Mouse (Mus musculus): ENCODE measurements around the gene Pank3. TPM values are rescaled to one million over a fixed set of nuclear protein-coding genes. Genes with fewer than 3 reads are reported as not detected.

Pank3 gene
- total and polyA plus RNA-seq, 3 experiments: 18.2 to 40.2 (median 22.5) TPM

GRCm38 (mm10) chr11:35750578-35750977, 18.7 kb upstream of the Pank3 start:
- Histone ChIP-seq H3K27me3 (replicated peaks) (no peaks in the 10 kb centered on the region), H3K9ac (ENCODE audit: insufficient read depth, low read depth) (no peak overlapping the region), H3K4me2 (ENCODE audit: insufficient read depth, low read depth, poor library complexity, severe bottlenecking) (no peak overlapping the region), H3K79me2 (replicated peaks; ENCODE audit: control insufficient read depth, extremely low read depth, insufficient read depth, poor library complexity, severe bottlenecking) (no peaks in the 10 kb centered on the region), H3K4me3 (replicated peaks in 1 of 3; ENCODE audit: low read depth in 2 of 3, low read length in 2 of 3, poor library complexity in 1 of 3) (no peak overlapping the region), H3K9me3 (replicated peaks; ENCODE audit: low read length) (no peaks in the 10 kb centered on the region), H3K36me3 (replicated peaks in 1 of 2; ENCODE audit: control insufficient read depth in 1 of 2, insufficient read depth in 1 of 2, low read length in 1 of 2) (no peaks in the 10 kb centered on the region), H3K27ac (ENCODE audit: insufficient read depth, low read depth) (no peak overlapping the region), H3K4me1 (ENCODE audit: control insufficient read depth in 1 of 2, insufficient read depth in 2 of 2) (0 out of 4 replicates have a peak, but pooled peaks cover 2 to 3% of the 10 kb centered on the region in 2 experiments)
- TF ChIP-seq IRF4 (IDR thresholded peaks at IDR 0.05; ENCODE audit: low read depth, low read length): no peak
- TF ChIP-seq KAT2A (IDR thresholded peaks at IDR 0.05; ENCODE audit: insufficient replicate concordance, low read length): no peak
- no peak for TF ChIP-seq ZKSCAN1 (IDR thresholded peaks at IDR 0.05; ENCODE audit: borderline replicate concordance, low read depth, low read length)
- no peak for TF ChIP-seq PAX5 (IDR thresholded peaks at IDR 0.05; ENCODE audit: low read length)
- no peak for TF ChIP-seq MAZ (IDR thresholded peaks at IDR 0.05; ENCODE audit: low read depth, low read length)
- TF ChIP-seq ZMIZ1 (IDR thresholded peaks at IDR 0.05; ENCODE audit: low read depth, low read length): no peak
- TF ChIP-seq ZC3H11A (IDR thresholded peaks at IDR 0.05; ENCODE audit: low read depth, low read length): no peak
- no peak for TF ChIP-seq CHD1 (IDR thresholded peaks at IDR 0.05; ENCODE audit: low read depth, low read length)
- TF ChIP-seq HCFC1 (IDR thresholded peaks at IDR 0.05; ENCODE audit: low read depth, low read length): no peak
- DNase-seq (ENCODE audit: extremely low read depth): no peak
- dilution Hi-C loops (cut with MboI; ENCODE audit: extremely low pct_ligation_motif_present, extremely low pct_unique_long_range_greater_than_20kb, low sequenced_read_pairs) (no loop called here), in situ Hi-C loops (cut with MboI; ENCODE audit: low pct_ligation_motif_present, low pct_unique_long_range_greater_than_20kb, low sequenced_read_pairs) (no loop called here)

DNA sequence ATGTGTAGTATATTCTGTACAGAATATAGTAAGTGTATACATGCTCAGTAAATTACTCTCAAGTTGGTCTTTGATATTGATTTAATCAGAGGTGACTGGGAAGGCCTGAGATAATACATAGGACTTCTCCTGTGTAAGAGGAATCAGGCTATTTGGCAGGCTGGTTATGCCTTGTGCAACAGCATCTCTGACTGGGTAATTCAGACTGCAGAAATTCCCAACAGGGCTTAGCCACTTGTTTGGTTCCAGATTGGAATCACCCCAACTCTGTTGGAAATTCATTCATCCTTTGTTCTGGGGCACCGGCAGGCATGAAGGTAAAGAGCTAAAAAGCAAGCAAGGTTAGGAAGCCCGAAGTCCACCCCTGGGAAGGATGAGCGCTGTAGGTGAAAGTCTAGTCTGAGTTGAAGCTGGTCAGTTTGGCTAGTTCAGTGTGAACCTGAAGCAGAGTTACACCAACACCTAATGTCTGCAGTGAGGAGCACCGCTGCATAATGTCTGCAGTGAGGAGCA, 14.3 kb upstream of the Pank3 start:
- dilution Hi-C loops (cut with MboI; ENCODE audit: extremely low pct_ligation_motif_present, extremely low pct_unique_long_range_greater_than_20kb, low sequenced_read_pairs) (no loop called here), in situ Hi-C loops (cut with MboI; ENCODE audit: low pct_ligation_motif_present, low pct_unique_long_range_greater_than_20kb, low sequenced_read_pairs) (no loop called here)
- H3K4me1 ChIP-seq (ENCODE audit: control insufficient read depth in 1 of 2, insufficient read depth in 2 of 2): no peaks in the 10 kb centered on the region
- no peak overlapping the region for H3K4me3 ChIP-seq (replicated peaks in 1 of 3; ENCODE audit: low read depth in 2 of 3, low read length in 2 of 3, poor library complexity in 1 of 3)
- H3K79me2 ChIP-seq (replicated peaks; ENCODE audit: control insufficient read depth, extremely low read depth, insufficient read depth, poor library complexity, severe bottlenecking): no peaks in the 10 kb centered on the region
- H3K9me3 ChIP-seq (replicated peaks; ENCODE audit: low read length): no peaks in the 10 kb centered on the region
- H3K27me3 ChIP-seq (replicated peaks): no peaks in the 10 kb centered on the region
- no peaks in the 10 kb centered on the region for H3K36me3 ChIP-seq (replicated peaks in 1 of 2; ENCODE audit: control insufficient read depth in 1 of 2, insufficient read depth in 1 of 2, low read length in 1 of 2)
- no peak overlapping the region for H3K9ac ChIP-seq (ENCODE audit: insufficient read depth, low read depth)
- no peak overlapping the region for H3K4me2 ChIP-seq (ENCODE audit: insufficient read depth, low read depth, poor library complexity, severe bottlenecking)
- no peak for TF ChIP-seq E2F4 (IDR thresholded peaks at IDR 0.05; ENCODE audit: insufficient replicate concordance, low read depth, low read length)
- no peak for TF ChIP-seq USF1 (IDR thresholded peaks at IDR 0.05; ENCODE audit: low read depth, low read length)
- TF ChIP-seq MXI1 (IDR thresholded peaks at IDR 0.05; ENCODE audit: low read depth, low read length): no peak
- TF ChIP-seq JUN (IDR thresholded peaks at IDR 0.05; ENCODE audit: insufficient read depth, low read depth, low read length): no peak
- TF ChIP-seq NRF1 (IDR thresholded peaks at IDR 0.05; ENCODE audit: low read depth, low read length): no peak
- TF ChIP-seq MAZ (IDR thresholded peaks at IDR 0.05; ENCODE audit: low read depth, low read length): no peak
- TF ChIP-seq SIN3A (IDR thresholded peaks at IDR 0.05; ENCODE audit: low read length): no peak
- no peak for TF ChIP-seq RCOR1 (conservative IDR thresholded peaks at IDR 0.05; ENCODE audit: low read depth, low read length)
- TF ChIP-seq NELFE (IDR thresholded peaks at IDR 0.05; ENCODE audit: low read depth, low read length): no peak
- TF ChIP-seq MAFK (IDR thresholded peaks at IDR 0.05; ENCODE audit: insufficient replicate concordance, low read length): no peak
- no peak for TF ChIP-seq USF2 (conservative IDR thresholded peaks at IDR 0.05; ENCODE audit: low read depth, low read length)
- TF ChIP-seq TBP (conservative IDR thresholded peaks at IDR 0.05; ENCODE audit: low read depth, low read length): no peak
- no peak for TF ChIP-seq CHD1 (IDR thresholded peaks at IDR 0.05; ENCODE audit: low read depth, low read length)
- no peak for TF ChIP-seq TCF12 (IDR thresholded peaks at IDR 0.05; ENCODE audit: low read depth, low read length)
- TF ChIP-seq MYC (IDR thresholded peaks at IDR 0.05; ENCODE audit: low read depth, low read length): no peak
- TF ChIP-seq GABPA (IDR thresholded peaks at IDR 0.05; ENCODE audit: insufficient replicate concordance, low read depth, low read length): no peak
- no peak for TF ChIP-seq BHLHE40 (IDR thresholded peaks at IDR 0.05; ENCODE audit: low read depth, low read length)
- TF ChIP-seq IRF4 (IDR thresholded peaks at IDR 0.05; ENCODE audit: low read depth, low read length): no peak
- no peak for TF ChIP-seq EP300 (IDR thresholded peaks at IDR 0.05; ENCODE audit: low read length)
- no peak for TF ChIP-seq POLR2A (IDR thresholded peaks at IDR 0.05; ENCODE audit: low read depth, low read length)
- H3K27ac ChIP-seq (ENCODE audit: insufficient read depth, low read depth): no peak overlapping the region
- no peak for DNase-seq (ENCODE audit: extremely low read depth)
